Mouse (Mus musculus): ENCODE measurements around the gene Sgcd.

Gene Sgcd

DNA sequence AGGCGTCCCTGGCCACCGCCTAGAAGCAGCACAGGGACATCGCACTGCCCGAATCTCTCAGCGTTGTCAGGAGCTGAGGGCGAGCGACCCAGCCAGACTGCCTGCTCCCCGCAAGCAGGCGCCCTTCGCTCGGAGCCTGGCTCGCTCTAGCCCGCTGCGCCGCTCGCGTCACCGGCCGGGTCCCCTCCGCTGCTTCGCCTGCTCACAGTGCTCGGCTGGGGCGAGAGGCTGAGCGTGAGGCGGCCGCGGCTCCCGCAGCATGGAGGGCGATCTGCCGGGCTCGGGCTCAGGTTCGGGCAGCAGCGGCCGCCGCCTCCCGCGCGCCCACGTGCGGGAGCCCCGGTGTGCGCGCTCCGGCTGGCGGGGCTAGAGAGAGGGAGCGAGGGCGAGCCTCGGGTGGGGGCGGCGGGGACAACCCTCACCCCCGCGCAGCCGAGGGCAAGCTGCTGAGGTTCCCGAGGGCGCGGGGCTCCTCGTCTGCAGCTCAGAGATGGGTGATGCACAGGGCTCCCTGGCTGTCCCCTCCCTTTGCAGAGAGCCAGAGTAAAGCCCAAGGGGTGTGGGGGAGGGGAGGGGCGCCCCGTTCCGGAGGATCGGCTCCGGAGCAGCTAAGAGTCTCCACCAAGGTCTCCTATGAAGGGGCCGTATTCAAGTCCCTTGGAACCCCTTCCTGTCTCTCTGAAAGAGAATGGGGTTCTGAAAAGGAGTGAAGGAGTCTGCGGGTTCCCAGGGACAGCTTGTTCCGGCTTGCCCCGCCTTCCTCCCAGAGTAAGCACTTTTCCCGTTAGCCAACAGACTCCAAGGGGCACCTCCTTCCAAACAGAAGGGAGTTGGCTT is at the start of gene Sgcd:
TSS of gene Sgcd (minus strand) at position 273 of the 837 bp plus-strand sequence.
- DNase-seq (ENCODE audit: low read depth) = no peak

DNA sequence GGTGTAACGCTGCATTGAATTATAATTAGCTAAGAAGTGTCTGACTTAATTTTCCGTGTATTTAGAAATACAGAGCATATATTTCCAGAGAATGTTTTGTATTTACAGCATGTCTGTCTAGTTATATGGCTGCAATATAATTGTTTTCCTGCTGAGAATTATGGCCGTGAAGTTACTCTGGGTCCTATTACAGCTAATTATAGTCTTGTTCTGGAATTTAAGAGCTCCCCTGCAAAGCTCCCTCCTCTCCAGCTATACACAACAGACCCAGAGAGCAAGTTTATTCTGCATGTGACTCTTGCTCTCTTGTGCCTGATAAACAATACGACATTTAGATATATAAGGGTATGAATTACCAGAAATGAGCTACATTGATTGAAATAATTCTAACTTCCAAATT is 49.3 kb upstream of the Sgcd start:
- no peak for DNase-seq (ENCODE audit: low read depth)

DNA sequence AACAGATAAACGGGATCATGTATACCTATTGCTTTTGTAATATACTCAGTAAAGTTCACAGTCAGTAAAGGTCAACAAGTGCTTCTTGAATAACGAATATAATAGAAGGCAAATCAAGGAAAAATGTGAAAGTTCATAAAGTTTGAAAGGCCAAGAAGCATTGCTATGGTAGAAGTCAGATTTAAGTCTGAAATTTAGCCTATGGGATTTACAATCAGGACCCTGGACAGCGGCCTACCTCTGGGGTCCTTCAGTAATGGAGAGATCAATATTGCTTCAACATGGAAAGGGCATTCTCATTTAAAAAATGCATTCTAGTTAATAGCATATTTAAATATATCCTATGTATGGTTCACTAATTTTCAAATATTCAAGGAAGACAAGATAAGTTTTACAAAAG is 24.1 kb upstream of the Sgcd start:
- DNase-seq (ENCODE audit: low read depth) = no peak

DNA sequence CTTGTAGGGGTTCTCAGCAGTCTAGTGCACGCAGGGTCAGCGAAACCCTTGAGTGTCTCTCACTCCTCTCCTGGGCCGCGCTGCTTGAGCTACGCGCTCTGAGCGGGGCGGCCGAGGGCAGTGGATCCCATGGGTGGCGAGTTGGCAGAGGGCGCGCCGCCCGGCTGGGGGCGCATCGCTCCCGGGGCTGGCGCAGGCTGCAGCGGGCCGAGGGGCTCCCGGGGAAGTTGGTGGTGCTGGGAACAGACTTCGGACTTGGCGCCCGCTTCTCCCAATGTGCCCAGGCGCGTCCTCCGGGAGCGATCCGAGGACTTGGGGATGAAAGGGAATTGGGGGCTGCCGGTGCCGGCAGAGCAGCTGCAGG is 454 bp downstream of the Sgcd start:
- no peak for DNase-seq (ENCODE audit: low read depth)

DNA sequence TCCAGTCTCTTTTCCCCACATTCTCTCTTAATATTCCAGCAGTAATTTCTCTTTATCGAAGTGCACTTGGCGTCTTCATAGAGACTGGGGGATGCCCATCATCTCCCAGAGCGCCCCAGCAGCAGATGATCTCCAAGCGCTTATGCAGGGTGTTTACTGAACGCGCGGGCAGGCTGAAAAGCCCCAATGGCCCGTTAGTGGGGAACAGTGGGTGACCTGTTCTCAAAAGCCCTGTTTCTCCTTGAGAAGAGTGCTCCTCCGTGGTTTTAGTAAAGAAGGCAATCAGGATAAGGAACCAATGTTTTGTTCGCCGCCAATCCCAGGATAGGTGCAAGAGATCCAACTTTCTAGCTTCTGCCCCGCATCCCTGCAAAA is 889 bp downstream of the Sgcd start:
- DNase-seq (ENCODE audit: low read depth) = no peak

DNA sequence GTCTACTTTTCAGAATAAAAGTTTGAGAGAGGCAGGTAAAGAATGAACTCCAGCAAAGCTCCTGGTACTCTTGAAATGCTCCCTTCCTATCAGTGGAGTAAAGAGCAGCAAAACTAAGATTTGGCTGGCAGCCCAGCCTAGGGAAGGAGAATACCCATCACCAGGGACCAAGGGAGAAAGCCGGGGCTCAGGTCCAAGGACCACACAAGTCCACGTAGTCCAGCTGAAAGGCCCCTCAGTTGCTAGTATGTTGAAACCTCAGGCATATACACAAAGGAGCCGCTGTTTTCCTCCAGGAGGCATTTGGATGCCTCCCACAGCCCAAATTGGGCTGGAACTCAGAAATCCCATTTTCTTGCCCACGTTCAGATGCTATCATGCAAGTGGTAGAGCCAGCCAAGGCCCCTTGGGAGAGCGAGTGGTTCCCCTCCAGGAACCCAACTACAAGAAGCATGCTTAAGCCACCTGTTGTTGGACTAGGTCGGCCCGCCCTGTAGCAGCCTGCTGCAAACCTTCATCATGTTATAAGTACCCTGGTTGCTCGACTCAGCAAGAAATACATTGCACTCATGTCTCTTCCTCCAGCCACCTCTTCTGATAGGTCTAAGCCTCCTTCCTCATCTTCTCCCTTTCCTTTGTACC is 1.4 kb downstream of the Sgcd start:
- no peak for DNase-seq (ENCODE audit: low read depth)

DNA sequence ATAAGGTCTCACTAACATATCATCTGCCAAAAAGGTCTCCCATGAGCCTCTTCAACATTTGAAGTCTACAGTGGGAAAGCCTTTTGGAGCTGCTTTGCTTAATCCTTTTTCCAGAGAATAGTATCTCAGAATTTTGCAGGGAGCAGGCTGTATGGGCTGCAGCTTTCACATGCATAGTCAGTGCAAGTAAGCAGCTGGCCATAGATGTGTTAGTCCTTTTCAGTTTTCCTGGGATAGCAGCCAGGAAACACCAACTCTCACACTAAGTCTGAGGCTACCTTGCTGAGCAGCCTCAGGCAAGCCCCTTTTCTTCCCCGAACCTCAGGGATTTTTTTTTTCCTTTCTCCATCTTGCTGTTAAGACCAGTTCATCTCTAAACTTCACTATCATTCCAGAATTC is 6.6 kb downstream of the Sgcd start:
- no peak for DNase-seq (ENCODE audit: low read depth)

DNA sequence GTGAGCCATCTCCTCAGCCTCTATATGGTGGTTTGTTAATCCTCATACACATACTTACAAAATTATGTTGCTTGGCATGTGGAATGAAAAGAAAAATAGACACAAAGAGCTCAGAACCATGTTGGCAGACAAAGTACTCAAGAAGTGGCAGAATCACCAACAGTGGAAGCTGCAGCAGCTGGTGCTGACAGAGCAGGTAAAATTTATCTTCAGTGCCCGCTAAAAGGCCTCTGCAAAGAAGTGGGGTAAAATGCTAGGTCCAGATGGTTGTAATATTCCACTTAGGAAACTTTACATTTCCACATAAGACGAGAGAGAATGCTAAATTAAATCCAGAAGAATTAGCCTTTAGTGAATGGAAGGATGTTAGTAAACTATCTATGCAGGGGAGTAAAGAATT is 7.7 kb downstream of the Sgcd start:
- DNase-seq (ENCODE audit: low read depth) = no peak

DNA sequence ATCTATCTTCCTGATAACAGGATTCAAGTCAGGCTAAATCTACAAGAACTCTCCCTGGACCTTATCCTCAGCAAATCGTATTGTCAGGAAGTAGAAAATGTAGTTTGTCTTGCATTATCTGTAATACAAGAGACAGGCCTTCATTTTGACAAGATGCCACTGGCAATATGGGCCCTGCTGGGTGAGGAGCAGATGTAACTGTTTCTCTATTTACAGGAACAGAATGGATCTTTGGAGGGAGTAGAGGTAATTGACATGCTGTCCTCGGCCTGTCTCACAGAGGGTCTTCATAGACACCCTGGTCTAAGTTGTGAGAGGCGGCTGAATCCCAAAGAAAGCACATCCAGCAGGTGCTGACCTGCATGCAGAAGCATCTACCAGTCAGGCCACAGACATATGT is 35.5 kb downstream of the Sgcd start:
- no peak for DNase-seq (ENCODE audit: low read depth)

DNA sequence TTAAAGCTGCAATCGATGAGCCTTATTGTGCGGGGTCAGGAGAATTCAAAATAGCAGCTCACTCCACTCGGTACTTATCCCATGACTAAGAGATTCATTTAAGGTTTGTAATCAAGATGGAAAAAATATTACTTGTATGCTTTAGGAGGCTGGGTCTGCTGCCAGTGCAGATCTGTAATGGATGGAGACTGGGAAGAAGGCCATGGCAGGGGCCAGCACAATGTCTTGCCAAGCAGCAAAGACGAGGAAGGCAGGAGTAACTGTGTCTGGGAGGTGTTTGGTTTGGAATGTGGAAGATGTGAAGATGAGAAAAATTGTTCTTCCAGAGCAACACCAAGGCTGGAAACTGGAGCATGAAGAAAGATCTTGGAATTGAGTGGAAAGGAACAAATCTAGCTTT is 36.4 kb downstream of the Sgcd start:
- DNase-seq (ENCODE audit: low read depth) = no peak

DNA sequence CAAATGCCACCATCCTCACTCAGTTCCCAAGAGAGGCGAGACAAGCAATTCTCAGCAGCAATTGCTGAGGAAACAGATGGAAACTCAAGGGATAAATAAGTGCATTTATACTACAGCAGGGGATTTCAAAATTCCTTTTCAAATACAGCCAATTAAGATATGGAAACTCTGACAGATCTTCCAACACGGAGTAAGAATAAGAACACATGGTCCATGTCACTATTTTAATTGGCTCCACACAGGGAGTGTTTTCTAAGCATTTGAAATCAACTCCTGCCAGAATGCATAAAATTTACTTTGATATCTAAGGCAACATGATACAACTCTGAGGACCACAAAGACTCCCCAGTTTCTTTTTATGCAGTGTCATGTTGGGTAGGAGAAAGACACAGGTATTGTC is 49.0 kb downstream of the Sgcd start:
- DNase-seq (ENCODE audit: low read depth) = no peak

DNA sequence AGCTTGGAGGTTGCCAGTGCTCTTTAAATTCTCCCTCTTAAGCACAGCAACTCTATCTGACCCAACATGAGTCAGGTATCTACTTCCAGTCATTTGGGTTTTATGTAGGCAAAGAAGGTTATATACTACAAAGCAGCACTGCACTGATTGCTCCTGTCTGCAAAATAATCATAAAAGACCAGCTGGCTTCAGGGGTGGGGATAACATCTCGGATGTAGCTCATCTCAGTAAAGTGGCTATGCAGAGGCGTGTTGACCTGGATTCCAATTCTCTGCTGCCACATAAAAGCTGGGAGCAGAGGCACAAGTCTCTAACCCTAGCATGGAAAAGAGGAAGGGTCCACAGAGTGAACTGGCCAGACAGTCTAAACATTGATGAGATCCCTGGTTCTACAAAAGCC is 71.2 kb downstream of the Sgcd start:
- no peak for DNase-seq (ENCODE audit: low read depth)

DNA sequence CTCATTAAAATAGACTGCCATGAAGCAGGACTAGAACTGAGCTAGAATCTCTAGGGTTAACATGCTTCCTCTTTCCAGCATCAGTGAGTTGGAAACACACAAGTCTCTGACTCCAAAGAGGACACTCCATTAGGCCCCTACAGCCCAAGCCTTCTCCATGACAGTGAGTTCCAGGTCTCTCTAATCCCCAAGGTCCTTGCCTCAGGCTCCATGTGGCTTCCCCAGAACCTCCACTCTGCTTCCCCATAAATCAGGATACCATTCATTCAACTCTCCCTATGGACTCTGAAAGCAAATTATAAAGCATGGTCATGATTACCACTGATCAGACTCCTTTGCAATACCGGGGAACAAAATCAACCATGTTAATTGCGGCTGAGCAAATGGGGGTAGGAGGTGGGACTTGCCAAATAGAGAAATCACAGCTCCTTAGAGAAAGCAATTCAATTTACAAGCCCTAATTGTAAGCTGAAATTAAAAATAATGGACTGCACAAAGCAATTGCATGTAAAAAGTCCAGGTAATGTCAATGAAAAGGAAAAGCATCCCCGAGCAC is 97.1 kb downstream of the Sgcd start:
- no peak for DNase-seq (ENCODE audit: low read depth)

DNA sequence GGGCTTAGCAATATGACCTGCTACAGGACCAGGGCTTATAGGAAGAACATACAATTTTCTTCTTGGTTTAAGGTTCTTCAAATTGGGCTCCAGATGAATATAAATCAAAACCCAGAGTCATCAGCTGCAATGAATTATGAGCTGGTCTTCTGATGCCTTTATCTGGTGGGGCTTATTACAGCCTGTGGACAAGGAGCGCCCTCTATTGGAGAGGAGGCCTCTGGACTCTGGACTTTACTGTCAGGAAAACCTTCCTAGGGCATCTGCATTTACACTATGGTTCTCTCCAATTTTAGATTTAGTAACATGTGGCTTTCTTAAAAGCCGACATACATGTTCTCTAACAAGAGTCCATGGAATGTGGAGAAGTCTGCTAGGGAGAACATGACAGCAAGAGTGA is 98.5 kb downstream of the Sgcd start:
- DNase-seq (ENCODE audit: low read depth) = peak; percentile 12

DNA sequence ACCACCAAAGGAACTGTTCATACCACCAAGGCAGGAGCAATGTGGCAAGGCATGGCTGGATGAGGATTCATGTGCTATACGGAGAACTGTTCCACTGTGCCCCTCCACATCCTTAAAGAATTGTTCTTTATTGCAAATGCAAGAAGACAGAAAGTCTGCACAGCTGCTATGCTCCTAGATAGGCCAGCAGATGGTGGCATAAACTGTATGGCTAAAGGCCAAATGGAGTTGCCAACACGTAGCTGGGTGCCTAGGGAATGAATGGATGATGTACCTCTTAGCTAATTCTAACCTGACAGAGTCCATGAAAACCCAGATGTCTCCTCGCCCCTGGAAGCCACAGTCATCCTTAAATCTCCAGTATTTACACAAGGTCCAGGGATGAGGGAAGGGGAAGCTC is 103.5 kb downstream of the Sgcd start:
- DNase-seq (ENCODE audit: low read depth) = no peak

DNA sequence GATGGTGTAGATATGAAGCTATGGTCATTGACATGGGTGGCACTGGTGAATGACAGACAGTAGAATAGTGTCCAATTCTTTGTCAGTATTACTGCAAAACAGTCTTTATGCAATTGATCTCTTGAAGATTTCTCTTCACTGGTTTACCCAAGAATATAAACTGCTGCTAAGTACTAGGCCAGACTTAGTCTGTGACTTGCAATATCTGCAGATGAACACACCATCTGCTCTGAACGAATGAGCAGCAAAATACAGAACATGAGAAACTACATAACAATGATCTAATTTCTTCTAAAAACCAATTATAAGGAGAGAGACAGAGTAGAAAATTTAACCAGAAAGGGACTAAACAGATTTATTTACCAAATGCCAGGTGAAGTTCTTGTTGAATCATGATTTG is 105.2 kb downstream of the Sgcd start:
- DNase-seq (ENCODE audit: low read depth) = no peak

DNA sequence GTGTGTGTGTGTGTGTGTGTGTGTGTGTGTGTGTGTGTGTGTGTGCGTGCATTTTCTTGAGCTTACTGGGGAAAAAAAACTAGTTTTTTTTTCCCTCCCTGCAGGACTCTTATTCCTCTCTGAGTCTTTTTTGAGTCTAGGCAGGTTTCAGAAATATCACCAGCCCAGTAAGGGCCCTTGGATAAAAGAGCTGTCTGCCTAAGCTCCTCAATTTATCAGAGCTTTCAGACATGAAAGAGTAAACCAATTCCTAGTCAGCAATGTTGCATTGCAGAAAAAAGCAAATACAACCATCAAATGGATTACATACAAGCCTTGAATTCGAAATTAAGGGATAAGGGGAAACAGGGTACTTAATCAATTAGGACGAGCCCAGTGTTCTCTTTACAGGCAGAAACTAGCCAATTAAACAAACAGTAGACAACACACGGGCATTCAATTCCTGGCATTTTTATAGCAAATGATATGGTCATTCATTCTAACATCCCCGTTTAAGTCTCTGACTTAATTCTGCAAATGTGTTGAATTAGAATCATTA is 112.1 kb downstream of the Sgcd start:
- no peak for DNase-seq (ENCODE audit: low read depth)

DNA sequence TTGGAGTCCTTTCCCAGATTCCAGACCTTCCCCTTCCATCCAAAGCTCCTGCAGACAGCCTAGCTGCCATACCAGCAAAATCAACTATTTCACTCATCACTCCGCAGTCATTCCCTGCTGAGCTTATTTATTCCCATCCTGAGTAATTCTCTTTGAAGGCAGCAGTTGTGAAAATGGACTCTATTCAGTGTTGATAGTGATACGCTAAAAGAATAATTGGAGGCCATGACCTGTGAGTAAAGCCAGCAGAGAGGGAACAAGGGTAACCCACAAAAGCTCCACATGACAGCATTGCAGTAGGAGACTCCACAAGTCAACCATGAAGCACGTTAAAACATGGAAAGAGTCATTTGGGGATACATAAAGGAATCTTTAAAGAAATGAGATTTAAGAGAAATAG is 142.9 kb downstream of the Sgcd start:
- no peak for DNase-seq (ENCODE audit: low read depth)

DNA sequence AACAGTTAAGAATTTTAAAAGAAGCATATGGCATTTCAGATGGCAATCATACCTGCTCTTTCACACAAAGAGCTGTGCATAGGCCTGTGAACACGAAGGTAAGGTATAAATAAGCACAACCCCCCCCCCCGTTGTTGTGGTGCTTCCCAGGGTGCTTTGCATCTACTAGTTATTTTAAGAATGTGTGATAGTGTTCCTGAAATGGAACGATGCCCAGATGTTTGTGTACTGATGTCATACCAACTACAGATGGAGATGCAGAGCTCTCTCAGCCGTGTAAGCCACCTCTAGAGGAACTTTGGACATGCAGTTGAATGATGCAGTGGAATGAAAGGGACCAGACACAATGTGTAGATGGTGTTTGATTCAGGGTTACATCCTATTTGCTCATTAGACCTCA is 155.5 kb downstream of the Sgcd start:
- no peak for DNase-seq (ENCODE audit: low read depth)

DNA sequence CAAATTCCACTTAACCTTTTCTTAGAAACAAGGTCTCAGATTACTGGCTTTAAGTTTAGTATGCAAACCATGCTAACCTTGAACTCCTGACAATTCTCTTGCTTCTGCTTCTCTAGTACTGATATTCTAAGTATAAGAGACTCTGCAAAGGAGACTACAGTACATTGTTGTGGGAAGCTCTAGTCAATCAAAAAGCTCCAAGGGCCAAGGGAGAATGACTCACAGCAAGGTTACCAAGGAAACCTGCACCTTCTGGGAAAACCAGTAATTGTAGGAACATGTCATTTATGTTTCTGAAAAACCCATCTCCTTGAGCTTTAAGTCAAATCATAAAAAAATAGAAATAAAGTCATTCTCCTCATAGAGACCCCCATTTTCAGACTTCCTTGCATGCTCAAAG is 178.5 kb downstream of the Sgcd start:
- no peak for DNase-seq (ENCODE audit: low read depth)

DNA sequence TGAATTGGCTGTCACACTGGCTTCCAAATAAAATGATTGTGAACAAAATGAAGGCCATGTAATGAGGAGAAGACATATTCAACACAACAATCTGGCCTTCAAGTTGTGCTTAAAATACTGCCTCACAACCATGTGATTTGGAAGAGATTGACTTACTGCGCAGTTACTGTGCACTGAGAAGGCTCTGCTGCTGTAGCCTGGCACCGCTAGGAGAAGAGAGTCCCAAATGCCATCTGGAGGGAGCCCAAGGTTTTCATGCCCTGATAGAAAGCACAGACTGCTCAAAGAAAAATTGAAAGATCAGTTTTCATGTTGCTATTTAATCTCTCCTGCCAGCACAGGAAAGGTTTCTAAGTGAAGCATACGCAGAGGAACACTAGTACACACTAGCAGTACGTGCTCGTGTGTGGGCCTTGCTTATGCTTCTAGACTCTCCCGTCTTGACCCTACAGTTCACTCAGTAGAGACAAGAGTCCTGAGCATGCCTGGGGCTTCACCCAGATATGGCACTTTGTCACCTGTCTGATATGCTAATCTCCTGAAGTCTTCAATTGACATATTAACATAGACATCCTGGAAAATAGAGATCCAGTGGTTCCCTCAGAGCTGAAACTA is 184.6 kb downstream of the Sgcd start:
- no peak for DNase-seq (ENCODE audit: low read depth)

DNA sequence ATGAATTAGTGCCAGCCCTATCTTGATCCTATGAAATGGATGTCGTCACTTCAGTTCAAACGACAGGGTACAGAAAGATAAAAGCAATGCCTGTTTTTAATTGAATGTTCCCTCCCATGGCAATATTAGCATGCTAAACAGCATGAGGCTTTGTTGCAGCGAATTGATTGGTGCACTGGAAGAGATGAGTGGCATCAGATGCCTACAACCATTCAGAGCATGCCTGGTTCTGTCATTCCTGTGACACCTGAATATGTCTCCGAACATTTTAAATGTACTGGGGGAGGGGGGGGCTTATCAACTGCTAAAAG is 210.9 kb downstream of the Sgcd start:
- DNase-seq (ENCODE audit: low read depth) = no peak

DNA sequence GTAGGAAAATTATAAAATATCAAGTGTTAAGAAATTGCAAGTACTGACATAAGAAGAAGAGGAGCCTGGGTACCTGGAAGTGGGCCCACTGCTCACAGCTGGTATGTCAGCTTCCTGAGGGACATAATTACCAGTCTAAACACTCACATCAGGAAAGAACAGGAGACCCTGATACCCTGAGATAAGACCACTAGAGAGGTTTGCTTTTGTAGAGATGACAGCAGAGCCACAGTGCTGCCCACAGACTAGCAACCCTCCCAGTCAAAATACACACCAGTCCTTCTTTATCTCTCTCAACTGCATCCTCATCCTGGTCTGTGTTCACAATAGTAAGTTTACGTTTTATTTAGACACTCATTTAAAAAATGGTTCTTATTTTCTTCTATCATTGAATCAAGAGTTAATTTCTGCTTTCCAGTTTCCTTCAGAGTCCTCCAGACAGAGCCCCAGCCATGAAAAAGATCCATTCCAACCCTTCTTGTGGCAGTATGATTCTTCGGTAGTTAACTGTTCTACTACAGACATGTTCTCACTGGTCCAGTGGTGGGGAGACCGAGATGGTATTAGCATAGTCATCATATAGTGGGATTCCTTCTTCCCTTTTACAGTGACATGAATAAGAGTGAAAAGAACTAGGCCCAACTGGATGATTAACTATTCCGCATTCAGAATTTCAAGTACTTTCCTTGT is 211.4 kb downstream of the Sgcd start:
- no peak for DNase-seq (ENCODE audit: low read depth)
